Mouse (Mus musculus) lung, embryonic 15.5 days (tissue): ENCODE data around the gene Has1. TPM values are rescaled to one million over a fixed set of nuclear protein-coding genes. Genes with fewer than 3 reads are reported as not detected.

Experiments
- ATAC-seq: fragments of 200-750 bp; cut with Nextera tagmentation; 2 replicates; pipeline ENCODE4 v1.8.0; 2017; ENCODE audit warnings: moderate number of reproducible peaks, borderline replicate concordance; ENCODE audit not compliant: low FRiP score, low TSS enrichment; ENCODE audit errors: extremely low read depth
- H3K27ac ChIP-seq: fragments of 300-500 bp; sonication (generic); 2 replicates; pipeline ENCODE4 v1.5.1; 2015; ENCODE audit warnings: moderate library complexity, mild to moderate bottlenecking, inconsistent platforms
- H3K27me3 ChIP-seq: fragments of 300-500 bp; sonication (generic); 2 replicates; pipeline ENCODE4 v1.6.1; 2015; ENCODE audit warnings: inconsistent platforms
- H3K36me3 ChIP-seq: fragments of 300-500 bp; sonication (generic); 2 replicates; pipeline ENCODE4 v1.6.1; 2015; ENCODE audit warnings: inconsistent platforms
- H3K4me1 ChIP-seq: fragments of 300-500 bp; sonication (generic); 2 replicates; pipeline ENCODE4 v1.6.1; 2015; ENCODE audit warnings: inconsistent platforms
- H3K4me2 ChIP-seq: fragments of 300-500 bp; sonication (generic); 2 replicates; pipeline ENCODE4 v1.6.1; 2015; ENCODE audit warnings: inconsistent platforms, mild to moderate bottlenecking, moderate library complexity
- H3K4me3 ChIP-seq: fragments of 300-500 bp; sonication (generic); 2 replicates; pipeline ENCODE4 v1.5.1; 2015; ENCODE audit warnings: mild to moderate bottlenecking, inconsistent platforms
- H3K9ac ChIP-seq: fragments of 300-500 bp; sonication (generic); 2 replicates; pipeline ENCODE4 v1.6.1; 2015; ENCODE audit warnings: inconsistent platforms
- H3K9me3 ChIP-seq: fragments of 300-500 bp; sonication (generic); 2 replicates; pipeline ENCODE4 v1.6.1; 2016; ENCODE audit warnings: inconsistent platforms
- WGBS: fragments of 180-500 bp; shearing (Covaris S2); methylation state at CpG from one replicate; pipeline ENCODE4 v1.1.7; 2015; 5-methylcytosine and 5-hydroxymethylcytosine counted together
- microRNA counts: library from miRNA; unstranded; fragments of <30 nt; microRNA quantifications from one replicate; lab custom pipeline; 2016
- microRNA-seq: library from miRNA; unstranded; fragments of <30 nt; microRNA quantifications from one replicate; pipeline ENCODE4, GENCODE M21; 2016
- polyA plus RNA-seq: library from polyadenylated mRNA; unstranded; fragments of >200 nt; fragmentation: Nextera tagmentation; extraction: Ambion mirVana; gene quantifications from 2 replicates; pipeline ENCODE4 v1.2.1, GENCODE M21; 2015

Gene Has1
- polyA plus RNA-seq, 1 experiment from 2014 or later, result 0.93 TPM

DNA sequence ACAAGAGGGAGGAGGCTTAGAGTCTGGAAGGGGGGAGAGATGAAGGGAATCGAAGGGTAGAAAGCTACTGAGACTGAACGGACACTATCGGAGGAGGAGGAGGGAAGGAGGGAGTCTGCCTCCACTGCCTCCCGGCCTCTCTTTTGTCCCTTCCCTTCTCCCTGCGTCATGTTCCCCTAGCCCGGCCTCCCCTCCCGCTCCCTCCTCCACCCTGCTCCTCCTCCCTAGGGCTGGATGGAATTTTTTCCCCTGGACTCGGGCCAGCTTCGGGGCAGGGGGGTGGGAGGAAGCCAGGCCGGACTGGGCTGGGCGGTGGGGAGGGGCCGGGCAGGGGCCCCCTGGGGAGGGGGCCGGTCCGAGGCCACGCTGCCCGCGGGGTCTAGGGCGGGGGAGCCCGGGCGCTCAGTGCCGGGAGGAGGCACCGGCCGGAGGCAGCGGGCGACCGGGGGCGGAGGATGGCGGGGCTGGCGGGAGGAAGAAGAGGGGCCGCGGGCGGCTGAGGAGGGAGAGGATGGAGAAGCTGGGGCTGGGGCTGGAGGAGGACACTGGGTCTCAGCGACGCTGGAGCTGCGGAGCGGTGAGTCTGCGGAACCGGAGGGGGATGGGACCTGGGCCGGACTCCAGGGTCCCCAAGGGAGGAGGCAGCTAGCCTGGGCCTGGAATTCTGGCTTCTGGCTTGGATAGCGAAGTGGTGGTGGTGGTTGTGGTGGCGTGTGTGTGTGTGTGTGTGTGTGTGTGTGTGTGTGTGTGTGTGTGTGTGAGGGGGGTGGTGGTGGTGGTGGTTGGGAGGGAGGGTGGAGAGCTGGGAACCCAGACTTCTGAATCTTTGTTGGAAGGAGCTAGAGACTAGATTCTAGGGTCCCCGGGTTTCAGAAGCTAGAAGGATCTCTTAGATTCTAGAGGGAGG lies 28.0 kb downstream of the Has1 start, which contains the start of gene Spaca6:
Spaca6 (plus strand) TSS at position 408 of the 907 bp plus-strand sequence.
- peak within 1 kb of the TSS; percentile 78 for H3K9ac ChIP-seq
- peak; percentile 88 for ATAC-seq
- no peaks in the 10 kb centered on the region for H3K27me3 ChIP-seq
- H3K9me3 ChIP-seq, result no peaks in the 10 kb centered on the region
- peak within 1 kb of the TSS; percentile 80 for H3K4me2 ChIP-seq
- H3K27ac ChIP-seq, result peak within 1 kb of the TSS; percentile 99
- peak within 1 kb of the TSS; percentile 84 for H3K4me3 ChIP-seq
- H3K36me3 ChIP-seq, result peaks cover 10% of the 10 kb centered on the region
- peaks cover 30% of the 10 kb centered on the region for H3K4me1 ChIP-seq
- under 1% methylated on average over 34 of the region's 42 CpGs for WGBS

DNA sequence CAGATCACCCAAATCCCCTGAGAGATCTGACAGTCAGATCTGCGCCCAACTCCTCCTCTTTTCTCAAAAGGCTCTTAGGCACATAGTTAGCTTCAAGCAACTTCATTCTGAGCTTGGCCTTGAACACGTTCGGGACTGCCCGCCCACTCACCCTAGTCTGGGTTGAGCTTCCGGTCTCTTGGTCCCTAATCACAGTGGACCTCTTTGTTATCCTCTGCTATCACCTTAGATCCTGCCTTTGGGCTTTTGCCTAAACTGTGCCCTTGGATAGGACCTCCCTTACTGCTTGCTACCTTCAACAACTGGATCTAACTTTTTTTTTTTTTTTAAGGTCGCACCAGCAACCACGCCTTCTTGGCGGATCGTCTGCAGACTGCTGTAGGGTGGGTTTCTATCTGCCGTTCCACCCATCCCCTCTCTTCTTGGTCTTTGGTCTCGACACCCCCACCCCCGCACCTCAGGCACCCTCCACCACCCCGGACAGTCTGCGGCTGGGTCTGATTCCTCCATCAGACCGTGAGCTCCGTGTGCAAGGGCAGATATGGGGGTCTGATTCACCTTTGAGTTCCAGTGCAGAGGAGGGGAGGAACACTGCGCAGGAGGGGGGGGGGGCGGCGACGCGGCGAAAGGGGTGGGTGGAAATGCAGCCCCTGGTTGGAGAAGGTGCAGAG lies 28.9 kb downstream of the Has1 start:
- Histone ChIP-seq H3K4me3 (peak overlapping the region; percentile 84), H3K27me3 (no peaks in the 10 kb centered on the region), H3K27ac (peak overlapping the region; percentile 99), H3K9me3 (no peaks in the 10 kb centered on the region), H3K4me1 (peaks cover 22% of the 10 kb centered on the region), H3K9ac (peak overlapping the region; percentile 78), H3K36me3 (peaks cover 2% of the 10 kb centered on the region; the same call in 1 of the 2 replicates), H3K4me2 (peak overlapping the region; percentile 80)
- peak; percentile 26 for ATAC-seq
- under 1% methylated on average over 20 of the region's 22 CpGs for WGBS

DNA sequence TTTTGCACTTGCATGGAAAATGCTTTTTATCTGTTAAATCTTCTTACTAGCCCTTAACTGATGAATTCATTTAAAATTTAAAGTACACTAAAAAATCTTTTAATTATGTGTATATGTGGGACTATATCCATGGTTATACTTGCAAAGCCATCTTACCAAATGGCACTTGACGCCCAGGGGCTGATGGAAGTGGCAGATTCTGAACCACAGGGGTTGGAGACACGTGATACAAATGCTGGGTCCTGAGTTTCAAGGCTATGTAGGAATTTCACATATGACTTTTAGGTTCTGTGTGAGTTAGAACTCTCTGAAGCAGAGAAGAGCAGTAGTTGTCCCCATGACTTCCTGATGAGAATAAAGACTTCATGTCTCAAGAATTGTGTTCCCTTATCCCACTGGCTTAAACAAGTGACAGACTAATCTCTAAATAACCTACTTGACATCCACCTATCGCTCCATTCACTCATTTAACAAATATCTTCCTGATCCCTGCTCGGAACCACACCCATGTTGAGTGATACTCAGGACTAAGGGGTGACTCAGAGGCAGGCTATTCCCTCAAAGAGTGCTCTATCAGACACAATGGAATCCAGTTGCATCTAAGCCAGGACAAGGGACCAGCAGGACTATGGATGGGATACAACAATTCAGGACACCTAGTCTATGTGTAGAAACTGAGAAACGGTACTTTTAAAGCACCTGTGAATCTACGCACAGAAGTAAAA lies 31.2 kb downstream of the Has1 start:
- WGBS, result 72% methylated on average over 6 of the region's 6 CpGs
- Histone ChIP-seq H3K36me3 (no peaks in the 10 kb centered on the region), H3K27me3 (no peaks in the 10 kb centered on the region), H3K4me3 (no peak overlapping the region), H3K27ac (no peak overlapping the region), H3K9me3 (no peaks in the 10 kb centered on the region), H3K4me2 (no peak overlapping the region), H3K9ac (no peak overlapping the region), H3K4me1 (0 out of 2 replicates have a peak, but pooled peaks cover 4% of the 10 kb centered on the region)
- no peak for ATAC-seq

DNA sequence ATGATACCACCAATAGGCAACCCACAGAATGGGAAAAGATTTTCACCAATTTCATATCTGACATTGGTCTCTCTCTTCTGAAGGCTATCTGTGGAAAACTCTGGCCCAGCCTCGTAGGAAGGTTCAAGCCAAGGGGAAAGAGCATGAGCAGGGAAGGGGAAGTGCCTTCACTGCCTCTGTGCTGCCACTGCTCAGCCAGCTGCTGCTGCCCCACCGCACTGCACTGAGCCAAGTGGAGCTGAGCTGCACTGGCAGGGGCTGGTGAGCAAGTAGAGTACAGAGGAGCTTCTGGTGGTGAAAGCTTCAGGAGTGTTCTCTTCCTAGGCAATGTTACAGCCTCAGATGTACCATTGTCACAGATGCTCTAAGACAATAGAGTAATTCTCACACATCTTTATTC lies 59.5 kb downstream of the Has1 start:
- Histone ChIP-seq H3K27me3 (no peaks in the 10 kb centered on the region), H3K9me3 (no peaks in the 10 kb centered on the region), H3K4me3 (no peak overlapping the region), H3K4me2 (no peak overlapping the region), H3K36me3 (no peaks in the 10 kb centered on the region), H3K27ac (no peak overlapping the region), H3K9ac (no peak overlapping the region), H3K4me1 (peaks cover 2% of the 10 kb centered on the region; the same call in 1 of the 2 replicates)
- 48% methylated on average over 2 of the region's 2 CpGs for WGBS
- no peak for ATAC-seq

MicroRNA genes within 50 kb of the gene (microRNA counts, 519-probe panel; counts per million panel counts)
- 3,992 counts per million, percentile 95 among the panel's probes with 10 or more counts for microRNA mmu-let-7e (lab: Ali Mortazavi, UCI)
- 2,917 counts per million, percentile 77 among the panel's probes with 10 or more counts for microRNA mmu-miR-125a-3p (lab: Ali Mortazavi, UCI)
- microRNA mmu-miR-125a-5p (lab: Ali Mortazavi, UCI), result 4,208 counts per million, percentile 97 among the panel's probes with 10 or more counts
- 3,553 counts per million, percentile 92 among the panel's probes with 10 or more counts for microRNA mmu-miR-99b (lab: Ali Mortazavi, UCI)

Small RNA genes within 50 kb of the gene (microRNA-seq; reads per million reads assigned to microRNA genes)
- not detected for gene Gm25927
- 4,082 reads per million, percentile 87 among the genes with 10 or more reads in this experiment for gene Mir125a
- gene Mir99b, result 21,940 reads per million, percentile 97 among the genes with 10 or more reads in this experiment
- not detected for gene Mirlet7e

Other genes starting within 250 kb of the Has1 start
- 6.1 and 7.5 TPM in 2 replicates for gene Lnpep, start 230.2 kb downstream of the Has1 start, polyA plus RNA-seq
- not detected in 2 replicates for gene Vmn2r90, start 151.5 kb downstream of the Has1 start, polyA plus RNA-seq
- gene Spaca6, start 28.0 kb downstream of the Has1 start, polyA plus RNA-seq, result 31.7 and 37.1 TPM in 2 replicates
- gene Fpr1, start 28.7 kb upstream of the Has1 start, polyA plus RNA-seq, result 0.44 and 0.91 TPM in 2 replicates
- gene Fpr2, start 32.6 kb upstream of the Has1 start, polyA plus RNA-seq, result 1.4 and 1.5 TPM in 2 replicates
- gene Fpr3, start 32.6 kb upstream of the Has1 start, polyA plus RNA-seq, result not detected in 2 replicates
- gene Fpr-rs4, start 166.5 kb upstream of the Has1 start, polyA plus RNA-seq, result not detected in 2 replicates
- 0.04 TPM in 1 of 2 replicates, not detected in the other for gene Vmn2r124, start 194.2 kb upstream of the Has1 start, polyA plus RNA-seq
- not detected in 2 replicates for gene Vmn2r91, start 229.8 kb upstream of the Has1 start, polyA plus RNA-seq